Mouse (Mus musculus): ENCODE measurements around the gene Tubb1. TPM values are rescaled to one million over a fixed set of nuclear protein-coding genes. Genes with fewer than 3 reads are reported as not detected.

Gene Tubb1
- polyA plus RNA-seq (2012; rRNA removed): 0.06 TPM in 1 of 2 replicates, not detected in the other

GRCm38 (mm10) chr2:174450353-174450752 lies at the start of gene Tubb1:
Tubb1 (plus strand) TSS chr2:174450695.

GRCm38 (mm10) chr2:174415731-174416310 lies 34.7 kb upstream of the Tubb1 start, which contains the start of gene Nelfcd:
Nelfcd (plus strand) TSS chr2:174415804.

GRCm38 (mm10) chr2:174438737-174439449 lies 11.6 kb upstream of the Tubb1 start, which contains the start of gene Ctsz:
Ctsz (minus strand) TSS chr2:174439039.

GRCm38 (mm10) chr2:174463789-174464523 lies 13.5 kb downstream of the Tubb1 start, which contains the start of gene Atp5e:
Atp5e (minus strand) TSS chr2:174464105.

GRCm38 (mm10) chr2:174472818-174473549 lies 22.5 kb downstream of the Tubb1 start, which contains the start of gene Prelid3b:
Prelid3b (minus strand) TSS chr2:174473081.

Other genes with a start within 250 kb of the Tubb1 start
- gene Gnas, start 166.4 kb upstream of the Tubb1 start, polyA plus RNA-seq (2012; rRNA removed): 343 and 378 TPM in 2 replicates
- gene Gm20721, start 104.0 kb upstream of the Tubb1 start, polyA plus RNA-seq (2012; rRNA removed): not detected in 2 replicates
- gene Nelfcd, start 34.9 kb upstream of the Tubb1 start, polyA plus RNA-seq (2012; rRNA removed): 24.8 and 27.5 TPM in 2 replicates
- 64.4 and 108 TPM in 2 replicates for gene Ctsz, start 11.7 kb upstream of the Tubb1 start, polyA plus RNA-seq (2012; rRNA removed)
- 279 and 349 TPM in 2 replicates for gene Atp5e, start 13.4 kb downstream of the Tubb1 start, polyA plus RNA-seq (2012; rRNA removed)
- gene Prelid3b, start 22.4 kb downstream of the Tubb1 start, polyA plus RNA-seq (2012; rRNA removed): 14.4 and 18.0 TPM in 2 replicates
- gene Zfp831, start 192.8 kb downstream of the Tubb1 start, polyA plus RNA-seq (2012; rRNA removed): 0.02 and 0.04 TPM in 2 replicates